Mouse (Mus musculus): ENCODE data around the gene Dusp18. TPM values are rescaled to one million over a fixed set of nuclear protein-coding genes. Genes with fewer than 3 reads are reported as not detected.

Gene Dusp18
- total RNA-seq, 4 experiments from 2014 or later: 4.7 to 9.3 (median 6.6) TPM

- peak; percentile 91 for DNase-seq
Observed at GRCm38 (mm10) chr11:3931511-3932211, 36.6 kb downstream of the Dusp18 start, which contains the start of gene Tcn2. TSS of gene Tcn2 (minus strand) at chr11:3932159.

- DNase-seq: no peak
Observed at GRCm38 (mm10) chr11:3933756-3934285, 38.8 kb downstream of the Dusp18 start.

- DNase-seq: no peak
Observed at GRCm38 (mm10) chr11:3935135-3935534, 40.1 kb downstream of the Dusp18 start.

- DNase-seq: no peak
Observed at GRCm38 (mm10) chr11:3936318-3936717, 41.3 kb downstream of the Dusp18 start.

- DNase-seq: no peak
Observed at GRCm38 (mm10) chr11:3937321-3937874, 42.4 kb downstream of the Dusp18 start.

GRCm38 (mm10) chr11:3941371-3941770, 46.3 kb downstream of the Dusp18 start:
- DNase-seq: no peak

- DNase-seq: no peak
Observed at GRCm38 (mm10) chr11:3946386-3946785, 51.3 kb downstream of the Dusp18 start.

Other genes starting within 250 kb of the Dusp18 start
- gene Morc2a, start 246.0 kb upstream of the Dusp18 start, total RNA-seq (2022): 10 to 100 TPM; 44.6 to 64.3 (median 51.3) TPM
- gene Osbp2, start 31.3 kb upstream of the Dusp18 start, total RNA-seq (2022): 1 to 10 TPM; 2.1 to 7.4 (median 3.7) TPM
- gene 4921536K21Rik, start 142 bp upstream of the Dusp18 start, total RNA-seq (2022): under 1 TPM; 0.56 to 0.81 (median 0.70) TPM
- 10 to 100 TPM in 2 of 4 experiments, 1 to 10 TPM in 2; 5.9 to 15.5 (median 10.2) TPM for gene Slc35e4, start 19.4 kb downstream of the Dusp18 start, total RNA-seq (2022)
- gene Tcn2, start 36.9 kb downstream of the Dusp18 start, total RNA-seq (2022): 100 to 1,000 TPM; 129 to 145 (median 137) TPM
- gene Pes1, start 68.7 kb downstream of the Dusp18 start, total RNA-seq (2022): 10 to 100 TPM; 53.4 to 60.5 (median 55.8) TPM
- gene 4930556J24Rik, start 81.5 kb downstream of the Dusp18 start, total RNA-seq (2022): not detected
- gene Gal3st1, start 88.4 kb downstream of the Dusp18 start, total RNA-seq (2022): under 1 TPM in 3 of 4 experiments, not detected in 1; 0.15 to 0.19 (median 0.18) TPM
- gene Sec14l4, start 136.2 kb downstream of the Dusp18 start, total RNA-seq (2022): 1 to 10 TPM in 2 of 4 experiments, under 1 TPM in 1, not detected in 1; 0.59 to 5.1 (median 3.8) TPM
- gene Sec14l3, start 169.6 kb downstream of the Dusp18 start, total RNA-seq (2022): under 1 TPM in 1 of 4 experiments, not detected in 3; 0.34 TPM
- gene Mtfp1, start 200.2 kb downstream of the Dusp18 start, total RNA-seq (2022): 10 to 100 TPM; 17.5 to 21.4 (median 18.9) TPM
- 1 to 10 TPM; 2.0 to 3.3 (median 2.4) TPM for gene Sec14l2, start 228.2 kb downstream of the Dusp18 start, total RNA-seq (2022)
- 10 to 100 TPM; 28.2 to 38.2 (median 33.1) TPM for gene Rnf215, start 240.0 kb downstream of the Dusp18 start, total RNA-seq (2022)